Mouse (Mus musculus) heart, postnatal 0 days (tissue): ENCODE data around the gene Mst1r.

Source experiments
- CTCF ChIP-seq: IDR thresholded peaks from 2 replicates; pipeline ENCODE4 v1.5.1; 2016; ENCODE audit warnings: antibody characterized with exemption, control low read depth, low read depth
- EP300 ChIP-seq: IDR thresholded peaks from 2 replicates; pipeline ENCODE4 v1.6.1; 2016; ENCODE audit warnings: antibody characterized with exemption, low read depth

GRCm38 (mm10) chr9:107887804-107888266 lies 18.8 kb upstream of the Mst1r start, which contains the start of gene Mon1a:
- peak; percentile 20; the same call in 1 of the 2 replicates for TF ChIP-seq CTCF
- no peak for TF ChIP-seq EP300
